Mouse (Mus musculus): ENCODE measurements around the gene Bdkrb2. TPM values are rescaled to one million over a fixed set of nuclear protein-coding genes. Genes with fewer than 3 reads are reported as not detected.
A peak's percentile ranks its signal among the peaks of the same experiment; 100 is the strongest.

Bdkrb2 gene
- polyA plus RNA-seq, 1 experiment from 2014 or later = 0.23 TPM

DNA sequence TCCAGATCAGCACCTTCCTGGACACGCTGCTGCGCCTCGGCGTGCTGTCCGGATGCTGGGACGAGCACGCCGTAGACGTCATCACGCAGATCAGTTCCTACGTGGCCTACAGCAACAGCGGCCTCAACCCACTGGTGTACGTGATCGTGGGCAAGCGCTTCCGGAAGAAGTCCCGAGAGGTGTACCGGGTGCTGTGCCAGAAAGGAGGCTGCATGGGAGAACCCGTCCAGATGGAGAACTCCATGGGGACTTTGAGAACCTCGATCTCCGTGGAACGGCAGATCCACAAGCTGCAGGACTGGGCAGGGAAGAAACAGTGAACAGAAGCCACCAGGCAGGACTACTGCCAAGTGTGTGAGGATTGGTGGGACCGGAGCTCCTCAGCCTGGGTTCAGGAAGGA lies 29.3 kb downstream of the Bdkrb2 start:
- Histone ChIP-seq H3K9me3 (replicated peaks; ENCODE audit: control insufficient read depth, low read length) (no peaks in the 10 kb centered on the region), H3K27me3 (replicated peaks; ENCODE audit: control insufficient read depth, insufficient read depth, low read length) (no peaks in the 10 kb centered on the region), H3K36me3 (ENCODE audit: control insufficient read depth, insufficient read depth, low read length) (no peaks in the 10 kb centered on the region), H3K9ac (ENCODE audit: low read length) (no peak overlapping the region), H3K27ac (ENCODE audit: low read depth, low read length) (no peak overlapping the region), H3K4me1 (ENCODE audit: control insufficient read depth, insufficient read depth, low read length) (no peaks in the 10 kb centered on the region), H3K4me2 (ENCODE audit: low read length) (no peak overlapping the region), H3K4me3 (ENCODE audit: low read depth, low read length) (no peak overlapping the region)
- DNase-seq (ENCODE audit: low spot score) (no peak), ATAC-seq (no peak)
- WGBS = 96% methylated on average over 23 of the region's 23 CpGs

DNA sequence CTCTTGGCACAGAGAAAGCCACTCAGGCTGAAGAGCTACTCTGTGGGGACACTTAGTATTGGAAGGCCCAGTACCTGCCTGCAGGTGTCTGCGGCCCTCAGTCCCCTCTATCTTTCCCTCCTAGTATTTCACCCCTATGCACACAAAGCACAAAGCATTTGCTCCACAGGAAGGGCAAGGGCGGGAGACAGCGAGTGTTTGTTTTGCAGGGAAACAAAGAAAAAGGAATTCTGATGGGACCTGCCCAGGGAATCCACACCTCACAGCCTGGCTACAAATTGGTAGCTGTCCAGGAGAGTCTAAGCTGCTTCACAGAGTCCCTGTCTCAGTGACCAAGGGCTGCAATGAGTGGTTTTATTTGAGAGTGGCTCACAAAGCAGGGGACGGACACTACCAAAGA lies 30.4 kb downstream of the Bdkrb2 start:
- H3K9ac ChIP-seq (ENCODE audit: low read length) = no peak overlapping the region
- no peak overlapping the region for H3K4me3 ChIP-seq (ENCODE audit: low read depth, low read length)
- no peaks in the 10 kb centered on the region for H3K27me3 ChIP-seq (replicated peaks; ENCODE audit: control insufficient read depth, insufficient read depth, low read length)
- H3K4me2 ChIP-seq (ENCODE audit: low read length) = no peak overlapping the region
- 65% methylated on average over 4 of the region's 4 CpGs for WGBS
- ATAC-seq (no peak), DNase-seq (ENCODE audit: low spot score) (no peak)
- H3K4me1 ChIP-seq (ENCODE audit: control insufficient read depth, insufficient read depth, low read length) = no peaks in the 10 kb centered on the region
- H3K9me3 ChIP-seq (replicated peaks; ENCODE audit: control insufficient read depth, low read length) = no peaks in the 10 kb centered on the region
- no peaks in the 10 kb centered on the region for H3K36me3 ChIP-seq (ENCODE audit: control insufficient read depth, insufficient read depth, low read length)
- H3K27ac ChIP-seq (ENCODE audit: low read depth, low read length) = no peak overlapping the region

DNA sequence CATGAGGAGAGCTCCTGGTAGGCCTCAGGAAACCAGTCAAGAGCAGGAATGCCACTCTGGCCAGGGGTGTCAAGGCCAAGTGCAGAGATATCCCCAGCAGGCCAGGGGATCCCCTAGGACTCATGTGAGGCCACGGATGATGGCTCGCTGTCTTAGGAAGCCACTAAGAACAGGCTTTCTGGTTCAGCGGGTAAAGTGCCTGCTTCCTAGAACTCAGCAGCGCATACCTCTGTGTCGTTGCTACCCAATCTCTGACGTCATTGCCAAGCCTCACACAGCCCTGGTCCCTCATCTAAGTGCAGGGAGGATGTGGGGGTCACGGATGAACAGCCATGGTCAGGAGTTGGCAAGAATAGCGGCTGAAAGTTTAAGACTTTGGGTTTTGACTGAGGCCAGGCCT lies 34.1 kb downstream of the Bdkrb2 start:
- no peak for ATAC-seq

DNA sequence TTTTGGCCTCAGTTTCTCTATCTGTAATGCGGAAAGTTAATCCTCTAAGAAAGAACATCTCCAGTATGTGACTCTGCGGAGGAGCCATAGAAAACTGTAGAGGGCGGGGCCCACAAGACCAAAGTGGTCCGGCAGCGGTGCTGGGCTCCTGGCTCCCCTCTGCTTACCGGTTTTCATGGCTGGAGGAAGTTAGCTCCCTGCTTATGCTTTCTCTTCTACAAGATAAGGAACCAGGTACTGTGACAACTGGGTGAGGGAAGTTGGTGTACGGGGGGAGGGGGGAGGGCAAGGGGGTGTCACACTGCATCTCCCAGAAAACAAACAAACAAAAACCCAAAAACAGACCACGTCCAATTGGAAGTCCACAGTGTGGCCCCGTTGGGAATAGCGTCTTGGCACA lies 35.5 kb downstream of the Bdkrb2 start:
- DNase-seq (ENCODE audit: low spot score) (no peak), ATAC-seq (no peak)
- H3K4me2 ChIP-seq (ENCODE audit: low read length) = no peak overlapping the region
- H3K27ac ChIP-seq (ENCODE audit: low read depth, low read length) = no peak overlapping the region
- no peaks in the 10 kb centered on the region for H3K9me3 ChIP-seq (replicated peaks; ENCODE audit: control insufficient read depth, low read length)
- H3K9ac ChIP-seq (ENCODE audit: low read length) = no peak overlapping the region
- peaks cover 2% of the 10 kb centered on the region; the same call in 1 of the 2 replicates for H3K4me1 ChIP-seq (ENCODE audit: control insufficient read depth, insufficient read depth, low read length)
- H3K27me3 ChIP-seq (replicated peaks; ENCODE audit: control insufficient read depth, insufficient read depth, low read length) = no peaks in the 10 kb centered on the region
- H3K4me3 ChIP-seq (ENCODE audit: low read depth, low read length) = no peak overlapping the region
- no peaks in the 10 kb centered on the region for H3K36me3 ChIP-seq (ENCODE audit: control insufficient read depth, insufficient read depth, low read length)
- 82% methylated on average over 10 of the region's 10 CpGs for WGBS

More for the DNA sequence above, 34.1 kb downstream of the Bdkrb2 start:
- H3K4me3 ChIP-seq (ENCODE audit: low read depth, low read length) = no peak overlapping the region
- no peak overlapping the region for H3K4me2 ChIP-seq (ENCODE audit: low read length)
- no peaks in the 10 kb centered on the region for H3K27me3 ChIP-seq (replicated peaks; ENCODE audit: control insufficient read depth, insufficient read depth, low read length)
- H3K9ac ChIP-seq (ENCODE audit: low read length) = no peak overlapping the region
- H3K27ac ChIP-seq (ENCODE audit: low read depth, low read length) = no peak overlapping the region
- no peak for DNase-seq (ENCODE audit: low spot score)
- 87% methylated on average over 8 of the region's 8 CpGs for WGBS
- no peaks in the 10 kb centered on the region for H3K9me3 ChIP-seq (replicated peaks; ENCODE audit: control insufficient read depth, low read length)
- no peaks in the 10 kb centered on the region for H3K36me3 ChIP-seq (ENCODE audit: control insufficient read depth, insufficient read depth, low read length)
- H3K4me1 ChIP-seq (ENCODE audit: control insufficient read depth, insufficient read depth, low read length) = peaks cover 2% of the 10 kb centered on the region; the same call in 1 of the 2 replicates

DNA sequence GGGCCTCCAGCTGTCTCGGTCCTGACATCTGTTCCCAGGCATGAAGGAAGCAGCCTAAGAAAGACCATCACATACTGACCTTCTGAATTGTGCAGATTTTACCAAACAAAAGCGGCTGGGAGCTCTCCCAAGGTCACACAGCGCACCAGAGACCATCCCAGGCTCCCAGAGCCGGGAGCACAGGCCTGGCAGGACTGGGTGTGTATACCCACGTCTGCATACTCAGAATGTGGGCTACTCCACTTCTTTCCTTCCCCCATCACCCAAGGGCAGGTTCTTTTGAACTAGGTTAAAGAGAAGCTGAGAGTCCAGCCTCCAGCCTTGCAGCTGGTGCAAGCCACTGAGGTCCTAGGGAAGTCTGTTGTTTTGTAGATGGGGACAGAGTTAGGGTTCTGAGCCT lies 36.1 kb downstream of the Bdkrb2 start:
- no peaks in the 10 kb centered on the region for H3K27me3 ChIP-seq (replicated peaks; ENCODE audit: control insufficient read depth, insufficient read depth, low read length)
- no peak overlapping the region for H3K4me2 ChIP-seq (ENCODE audit: low read length)
- no peaks in the 10 kb centered on the region for H3K36me3 ChIP-seq (ENCODE audit: control insufficient read depth, insufficient read depth, low read length)
- no peak overlapping the region for H3K9ac ChIP-seq (ENCODE audit: low read length)
- no peaks in the 10 kb centered on the region for H3K9me3 ChIP-seq (replicated peaks; ENCODE audit: control insufficient read depth, low read length)
- WGBS = 64% methylated on average over 5 of the region's 5 CpGs
- ATAC-seq (no peak), DNase-seq (ENCODE audit: low spot score) (no peak)
- no peak overlapping the region for H3K4me3 ChIP-seq (ENCODE audit: low read depth, low read length)
- no peak overlapping the region for H3K27ac ChIP-seq (ENCODE audit: low read depth, low read length)
- peaks cover 2% of the 10 kb centered on the region; the same call in 1 of the 2 replicates for H3K4me1 ChIP-seq (ENCODE audit: control insufficient read depth, insufficient read depth, low read length)

DNA sequence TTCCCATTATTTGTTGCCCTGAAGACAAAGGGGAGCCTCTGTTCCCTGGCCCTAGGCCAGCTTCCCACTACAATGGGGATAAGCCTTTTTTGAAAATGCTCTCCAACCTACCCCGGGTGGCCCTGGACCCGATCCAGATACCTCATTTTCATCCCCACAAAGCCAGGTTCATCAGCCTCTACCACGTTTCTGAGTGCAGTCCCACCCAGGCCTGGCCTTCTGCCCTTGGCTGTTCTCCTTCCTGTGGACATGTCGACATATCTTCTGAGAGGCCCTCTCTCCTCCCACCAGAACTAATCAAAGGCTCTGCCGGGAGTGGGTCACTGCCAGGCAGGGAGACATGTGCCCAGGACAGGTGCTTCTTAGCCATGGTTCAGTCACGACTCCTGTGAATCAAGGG lies 38.6 kb downstream of the Bdkrb2 start:
- DNase-seq (ENCODE audit: low spot score) = peak; percentile 53
- ATAC-seq = 0 out of 2 replicates have a peak, but pooled peaks have one; percentile 18
- peak overlapping the region; percentile 11; the same call in 1 of the 2 replicates for H3K27ac ChIP-seq (ENCODE audit: low read depth, low read length)
- no peaks in the 10 kb centered on the region for H3K36me3 ChIP-seq (ENCODE audit: control insufficient read depth, insufficient read depth, low read length)
- H3K9me3 ChIP-seq (replicated peaks; ENCODE audit: control insufficient read depth, low read length) = no peaks in the 10 kb centered on the region
- peaks cover 2% of the 10 kb centered on the region; the same call in 1 of the 2 replicates for H3K4me1 ChIP-seq (ENCODE audit: control insufficient read depth, insufficient read depth, low read length)
- 29% methylated on average over 6 of the region's 6 CpGs for WGBS
- H3K9ac ChIP-seq (ENCODE audit: low read length) = no peak overlapping the region
- no peak overlapping the region for H3K4me3 ChIP-seq (ENCODE audit: low read depth, low read length)
- H3K27me3 ChIP-seq (replicated peaks; ENCODE audit: control insufficient read depth, insufficient read depth, low read length) = no peaks in the 10 kb centered on the region
- H3K4me2 ChIP-seq (ENCODE audit: low read length) = no peak overlapping the region

DNA sequence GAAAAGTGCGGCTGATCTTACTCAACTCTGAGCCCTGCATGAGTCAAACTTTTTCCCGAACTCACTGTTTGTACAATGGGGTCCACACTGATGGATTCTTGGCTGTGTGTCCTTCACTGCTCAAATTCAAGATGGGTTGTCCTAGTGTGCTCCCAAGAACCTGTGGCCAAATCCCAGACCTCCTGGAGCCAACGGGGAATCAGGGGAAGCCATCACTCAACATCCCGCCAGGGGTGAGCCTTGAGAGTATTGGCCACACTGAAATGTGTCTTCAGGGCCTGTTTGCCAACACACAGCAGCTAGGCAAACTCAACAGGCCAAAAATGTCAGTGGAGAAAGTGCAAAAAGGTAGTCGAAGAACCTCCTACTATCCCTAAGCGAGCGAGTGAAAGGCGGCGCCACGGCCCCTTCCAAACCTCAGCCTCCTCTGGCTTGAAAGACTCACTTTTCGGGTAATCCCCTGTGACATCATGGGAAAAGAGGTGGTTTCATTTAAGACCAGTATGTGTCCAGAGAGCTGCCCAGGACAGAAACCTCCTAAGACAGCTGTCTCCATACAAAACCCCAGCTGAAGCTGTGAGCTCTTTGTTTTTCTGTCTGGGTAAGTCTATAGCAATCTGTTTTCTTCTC lies 39.7 kb downstream of the Bdkrb2 start, which contains the start of gene Bdkrb1:
TSS of gene Bdkrb1 (plus strand) at position 505 of the 630 bp plus-strand sequence.
- no peaks in the 10 kb centered on the region for H3K27me3 ChIP-seq (replicated peaks; ENCODE audit: control insufficient read depth, insufficient read depth, low read length)
- H3K4me2 ChIP-seq (ENCODE audit: low read length) = no peak within 1 kb of the TSS
- H3K4me3 ChIP-seq (ENCODE audit: low read depth, low read length) = no peak within 1 kb of the TSS
- H3K36me3 ChIP-seq (ENCODE audit: control insufficient read depth, insufficient read depth, low read length) = no peaks in the 10 kb centered on the region
- peaks cover 2% of the 10 kb centered on the region; the same call in 1 of the 2 replicates for H3K4me1 ChIP-seq (ENCODE audit: control insufficient read depth, insufficient read depth, low read length)
- DNase-seq (ENCODE audit: low spot score) (no peak), ATAC-seq (no peak)
- H3K27ac ChIP-seq (ENCODE audit: low read depth, low read length) = peak within 1 kb of the TSS; percentile 11; the same call in 1 of the 2 replicates
- 81% methylated on average over 11 of the region's 11 CpGs for WGBS
- no peaks in the 10 kb centered on the region for H3K9me3 ChIP-seq (replicated peaks; ENCODE audit: control insufficient read depth, low read length)
- H3K9ac ChIP-seq (ENCODE audit: low read length) = no peak within 1 kb of the TSS

DNA sequence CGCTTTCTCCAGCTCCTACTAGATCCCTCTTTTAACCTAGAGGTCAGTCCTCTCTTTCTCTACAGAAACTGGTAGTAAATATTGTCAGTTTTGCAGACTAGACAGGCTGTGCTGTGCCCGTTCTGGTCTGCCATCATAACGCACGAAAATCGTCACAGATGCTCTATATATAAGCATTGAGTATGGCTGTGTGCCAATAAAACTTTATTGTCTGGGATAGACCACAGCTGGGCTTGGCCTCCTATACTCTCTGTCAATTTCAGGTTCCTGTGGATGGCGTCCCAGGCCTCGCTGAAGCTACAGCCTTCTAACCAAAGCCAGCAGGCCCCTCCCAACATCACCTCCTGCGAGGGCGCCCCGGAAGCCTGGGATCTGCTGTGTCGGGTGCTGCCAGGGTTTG lies 40.9 kb downstream of the Bdkrb2 start:
- WGBS = 91% methylated on average over 11 of the region's 11 CpGs
- no peaks in the 10 kb centered on the region for H3K36me3 ChIP-seq (ENCODE audit: control insufficient read depth, insufficient read depth, low read length)
- H3K9ac ChIP-seq (ENCODE audit: low read length) = no peak overlapping the region
- H3K27ac ChIP-seq (ENCODE audit: low read depth, low read length) = no peak overlapping the region
- H3K27me3 ChIP-seq (replicated peaks; ENCODE audit: control insufficient read depth, insufficient read depth, low read length) = no peaks in the 10 kb centered on the region
- DNase-seq (ENCODE audit: low spot score) (no peak), ATAC-seq (no peak)
- H3K4me1 ChIP-seq (ENCODE audit: control insufficient read depth, insufficient read depth, low read length) = peaks cover 2% of the 10 kb centered on the region; the same call in 1 of the 2 replicates
- H3K4me2 ChIP-seq (ENCODE audit: low read length) = no peak overlapping the region
- no peaks in the 10 kb centered on the region for H3K9me3 ChIP-seq (replicated peaks; ENCODE audit: control insufficient read depth, low read length)
- no peak overlapping the region for H3K4me3 ChIP-seq (ENCODE audit: low read depth, low read length)

DNA sequence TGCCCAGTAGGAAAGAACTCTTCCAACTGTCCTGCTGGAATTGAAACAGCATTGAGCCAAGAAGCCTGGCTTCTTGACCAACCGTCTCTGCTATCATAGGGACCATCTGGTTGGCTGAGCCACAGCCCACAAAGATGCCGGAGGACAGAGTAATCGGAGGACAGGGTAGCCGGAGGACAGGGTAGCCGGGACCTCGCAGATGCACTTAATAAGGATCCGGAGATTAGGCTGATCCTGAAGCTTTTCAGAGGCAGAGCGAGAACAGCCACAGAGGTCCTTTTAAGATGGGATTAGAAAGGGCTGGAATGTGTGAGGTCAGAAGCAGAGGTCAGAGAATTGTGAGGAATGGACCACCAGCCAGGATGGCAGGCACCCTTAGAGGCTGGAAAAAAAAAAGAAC lies 42.2 kb downstream of the Bdkrb2 start:
- Histone ChIP-seq H3K9ac (ENCODE audit: low read length) (no peak overlapping the region), H3K9me3 (replicated peaks; ENCODE audit: control insufficient read depth, low read length) (no peaks in the 10 kb centered on the region), H3K36me3 (ENCODE audit: control insufficient read depth, insufficient read depth, low read length) (no peaks in the 10 kb centered on the region), H3K27me3 (replicated peaks; ENCODE audit: control insufficient read depth, insufficient read depth, low read length) (no peaks in the 10 kb centered on the region), H3K27ac (ENCODE audit: low read depth, low read length) (no peak overlapping the region), H3K4me2 (ENCODE audit: low read length) (no peak overlapping the region), H3K4me1 (ENCODE audit: control insufficient read depth, insufficient read depth, low read length) (peaks cover 2% of the 10 kb centered on the region; the same call in 1 of the 2 replicates), H3K4me3 (ENCODE audit: low read depth, low read length) (no peak overlapping the region)
- DNase-seq (ENCODE audit: low spot score) (no peak), ATAC-seq (no peak)
- 8% methylated on average over 8 of the region's 8 CpGs for WGBS

All from forebrain, embryonic 14.5 days (tissue).